Mouse (Mus musculus) kidney, embryonic 14.5 days (tissue): ENCODE measurements around the gene Slc43a3. TPM values are rescaled to one million over a fixed set of nuclear protein-coding genes. Genes with fewer than 3 reads are reported as not detected.

Source experiments
- ATAC-seq: fragments of 200-750 bp; cut with Nextera tagmentation; 2 replicates; pipeline ENCODE4 v1.8.0; 2017; ENCODE audit warnings: moderate number of reproducible peaks, mild to moderate bottlenecking, moderate TSS enrichment, moderate library complexity; ENCODE audit not compliant: low FRiP score, low TSS enrichment
- H3K27ac ChIP-seq: fragments of 300-500 bp; sonication (generic); 2 replicates; pipeline ENCODE4 v1.5.1; 2014; ENCODE audit warnings: low read depth, mild to moderate bottlenecking, low read length, moderate library complexity, mixed read lengths
- H3K27me3 ChIP-seq: fragments of 300-500 bp; sonication (generic); 2 replicates; pipeline ENCODE4 v1.6.1; 2014; ENCODE audit warnings: mild to moderate bottlenecking, low read length; ENCODE audit not compliant: control insufficient read depth, insufficient read depth
- H3K36me3 ChIP-seq: fragments of 300-500 bp; sonication (generic); 2 replicates; pipeline ENCODE4 v1.6.1; 2014; ENCODE audit warnings: low read length, mixed read lengths; ENCODE audit not compliant: control insufficient read depth, insufficient read depth
- H3K4me1 ChIP-seq: fragments of 300-500 bp; sonication (generic); 2 replicates; pipeline ENCODE4 v1.6.1; 2014; ENCODE audit warnings: low read length, mixed read lengths; ENCODE audit not compliant: control insufficient read depth, insufficient read depth
- H3K4me2 ChIP-seq: fragments of 300-500 bp; sonication (generic); replicated peaks from 2 replicates; pipeline ENCODE4 v1.6.1; 2014; ENCODE audit warnings: low read depth, mild to moderate bottlenecking, low read length
- H3K4me3 ChIP-seq: fragments of 300-500 bp; sonication (generic); 2 replicates; pipeline ENCODE4 v1.5.1; 2014; ENCODE audit warnings: mild to moderate bottlenecking, low read length
- H3K9ac ChIP-seq: fragments of 300-500 bp; sonication (generic); 2 replicates; pipeline ENCODE4 v1.6.1; 2014; ENCODE audit warnings: low read depth, mild to moderate bottlenecking, low read length, moderate library complexity
- H3K9me3 ChIP-seq: fragments of 300-500 bp; sonication (generic); 2 replicates; pipeline ENCODE4 v1.6.1; 2016; ENCODE audit warnings: low read length; ENCODE audit not compliant: control insufficient read depth
- WGBS: fragments of 180-500 bp; shearing (Covaris S2); extraction: QIAGEN DNeasy Blood & Tissue Kit; methylation state at CpG from one replicate; pipeline ENCODE4 v1.1.7; 2014; 5-methylcytosine and 5-hydroxymethylcytosine counted together
- polyA plus RNA-seq: library from polyadenylated mRNA; unstranded; fragments of >200 nt; fragmentation: Nextera tagmentation; extraction: Ambion mirVana; gene quantifications from 2 replicates; pipeline ENCODE4 v1.2.1, GENCODE M21; 2014

The Slc43a3 gene
- polyA plus RNA-seq, 1 experiment from 2014 or later, result 53.7 TPM

DNA sequence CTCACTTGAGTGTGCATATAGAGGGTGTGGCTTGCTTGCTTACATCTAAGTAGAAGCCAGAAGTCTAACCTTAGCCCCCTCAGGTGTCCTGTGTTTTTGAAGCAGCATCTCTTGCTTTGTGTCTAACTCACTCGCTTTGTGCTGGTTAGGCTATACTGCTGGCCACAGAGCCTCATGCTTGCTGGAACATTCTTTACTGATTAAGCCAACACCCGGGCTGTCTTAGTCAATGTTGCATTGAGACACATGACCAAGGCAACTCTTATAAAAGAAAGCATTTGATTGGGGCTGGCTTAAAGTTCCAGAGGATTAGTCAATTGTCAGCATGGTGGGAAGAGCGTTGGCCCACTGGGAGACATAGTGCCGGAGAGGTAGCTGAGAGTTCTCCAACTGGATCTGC is 5.4 kb downstream of the Slc43a3 start:
- H3K9me3 ChIP-seq, result no peaks in the 10 kb centered on the region
- ATAC-seq, result no peak
- no peak overlapping the region for H3K4me2 ChIP-seq
- no peak overlapping the region for H3K9ac ChIP-seq
- H3K27me3 ChIP-seq, result no peaks in the 10 kb centered on the region
- WGBS, result 95% methylated on average over 4 of the region's 4 CpGs
- peaks cover 3% of the 10 kb centered on the region; the same call in 1 of the 2 replicates for H3K4me1 ChIP-seq
- no peak overlapping the region for H3K27ac ChIP-seq
- no peak overlapping the region for H3K4me3 ChIP-seq
- peaks cover 28% of the 10 kb centered on the region; the same call in 1 of the 2 replicates for H3K36me3 ChIP-seq

GRCm38 (mm10) chr2:84947154-84947771 is 10.9 kb downstream of the Slc43a3 start:
- Histone ChIP-seq H3K4me3 (no peak overlapping the region), H3K4me1 (no peaks in the 10 kb centered on the region), H3K27ac (no peak overlapping the region), H3K27me3 (no peaks in the 10 kb centered on the region), H3K9ac (no peak overlapping the region), H3K36me3 (peaks cover 70% of the 10 kb centered on the region), H3K4me2 (no peak overlapping the region), H3K9me3 (no peaks in the 10 kb centered on the region)
- WGBS, result 86% methylated on average over 3 of the region's 3 CpGs
- no peak for ATAC-seq

DNA sequence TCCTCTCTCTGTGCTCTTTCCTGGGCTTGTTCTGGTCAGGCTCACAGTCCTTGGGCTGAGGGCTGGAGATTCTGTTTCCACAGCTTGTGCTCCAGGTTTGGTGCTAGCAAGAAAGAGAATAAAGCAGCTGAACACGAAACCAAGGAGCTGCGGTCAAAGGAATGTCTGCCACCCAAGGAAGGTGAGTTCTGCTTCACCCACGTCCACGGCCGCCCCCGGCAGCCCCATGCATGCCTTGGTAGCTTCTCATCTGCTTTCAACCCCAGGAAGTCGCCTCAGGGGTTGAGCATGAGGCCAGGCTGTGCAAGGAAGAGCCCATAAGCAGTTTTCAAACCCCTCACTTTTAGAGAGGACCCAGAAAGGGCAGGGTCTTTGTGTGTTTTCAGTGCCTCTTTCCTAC is 11.9 kb downstream of the Slc43a3 start:
- H3K36me3 ChIP-seq, result peaks cover 77% of the 10 kb centered on the region

DNA sequence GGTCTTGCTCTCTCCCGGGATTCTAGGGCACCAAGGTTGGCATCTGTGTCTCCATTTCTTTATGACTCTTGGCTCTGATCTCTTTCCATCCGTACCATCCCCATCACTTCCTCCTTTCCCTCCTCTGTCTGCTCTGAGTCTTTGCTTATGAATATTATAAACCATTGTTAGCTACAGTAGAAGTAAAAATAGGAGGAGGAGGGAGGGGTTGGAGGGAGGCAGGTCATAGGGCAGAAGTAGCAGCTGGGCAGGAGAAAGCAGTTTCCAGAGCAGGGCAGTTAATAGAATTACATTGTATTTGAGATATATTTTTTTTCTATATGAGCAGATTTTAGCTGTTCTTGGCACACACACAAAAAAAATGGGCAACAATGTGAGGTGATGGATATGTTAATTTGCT is 12.3 kb downstream of the Slc43a3 start:
- no peaks in the 10 kb centered on the region for H3K9me3 ChIP-seq
- 95% methylated on average over 2 of the region's 2 CpGs for WGBS
- H3K4me1 ChIP-seq, result no peaks in the 10 kb centered on the region
- no peak overlapping the region for H3K4me3 ChIP-seq
- no peak overlapping the region for H3K4me2 ChIP-seq
- no peak for ATAC-seq
- H3K9ac ChIP-seq, result no peak overlapping the region
- H3K27me3 ChIP-seq, result no peaks in the 10 kb centered on the region
- H3K36me3 ChIP-seq, result peaks cover 81% of the 10 kb centered on the region
- no peak overlapping the region for H3K27ac ChIP-seq

More for the DNA sequence above, 11.9 kb downstream of the Slc43a3 start:
- Histone ChIP-seq H3K9ac (no peak overlapping the region), H3K4me3 (no peak overlapping the region), H3K4me1 (no peaks in the 10 kb centered on the region), H3K9me3 (no peaks in the 10 kb centered on the region), H3K27ac (no peak overlapping the region), H3K4me2 (no peak overlapping the region), H3K27me3 (no peaks in the 10 kb centered on the region)
- no peak for ATAC-seq
- 93% methylated on average over 7 of the region's 7 CpGs for WGBS

- Histone ChIP-seq H3K4me1 (no peaks in the 10 kb centered on the region), H3K36me3 (peaks cover 81% of the 10 kb centered on the region), H3K9ac (no peak overlapping the region), H3K4me2 (no peak overlapping the region), H3K27ac (no peak overlapping the region), H3K4me3 (no peak overlapping the region), H3K27me3 (no peaks in the 10 kb centered on the region), H3K9me3 (no peaks in the 10 kb centered on the region)
- WGBS, result 95% methylated on average over 8 of the region's 8 CpGs
- ATAC-seq, result no peak
Measured at GRCm38 (mm10) chr2:84951027-84951426, 14.6 kb downstream of the Slc43a3 start.

DNA sequence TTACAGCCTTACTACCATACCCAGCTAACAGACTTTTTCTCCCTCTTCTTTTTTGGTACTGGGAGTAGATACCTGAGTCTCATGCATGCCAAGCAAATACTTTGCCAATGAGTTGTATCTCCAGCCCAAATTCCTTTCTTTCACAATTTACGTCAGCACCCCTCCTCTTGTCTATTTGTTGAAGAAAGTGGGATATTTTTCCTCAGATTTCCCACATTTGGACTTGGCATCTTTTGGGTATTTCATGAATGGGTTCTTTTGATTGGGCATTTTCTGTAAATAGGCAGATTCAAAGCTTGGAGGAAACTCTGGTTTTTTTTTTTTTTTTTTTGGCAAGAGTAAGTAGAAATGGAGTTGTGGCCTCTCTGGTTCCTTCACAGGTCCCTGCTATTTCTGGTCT is 15.9 kb downstream of the Slc43a3 start:
- Histone ChIP-seq H3K4me1 (no peaks in the 10 kb centered on the region), H3K9ac (no peak overlapping the region), H3K36me3 (peaks cover 76% of the 10 kb centered on the region), H3K9me3 (no peaks in the 10 kb centered on the region), H3K27me3 (no peaks in the 10 kb centered on the region), H3K4me2 (no peak overlapping the region), H3K27ac (no peak overlapping the region), H3K4me3 (no peak overlapping the region)
- no peak for ATAC-seq
- WGBS, result 97% methylated on average over 1 of the region's 1 CpGs

DNA sequence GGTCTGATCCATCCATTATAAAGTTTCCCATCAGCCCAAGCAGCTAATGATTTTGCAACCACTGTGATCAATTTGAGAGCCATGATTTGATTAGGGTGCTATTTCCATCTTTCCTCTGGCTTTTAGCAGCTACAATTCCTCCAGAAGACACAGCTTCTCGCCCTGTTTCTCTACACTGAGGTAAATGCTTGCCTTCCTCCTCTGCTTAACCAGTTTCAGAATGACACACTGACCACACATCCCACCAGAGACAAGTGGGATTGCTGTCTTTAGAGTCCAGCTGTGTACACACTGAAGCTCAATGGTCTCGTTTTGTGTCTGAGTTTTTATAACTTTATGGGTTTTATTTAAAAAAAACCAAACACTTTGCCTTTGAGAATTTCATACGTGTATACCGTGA is 16.3 kb downstream of the Slc43a3 start:
- Histone ChIP-seq H3K27ac (no peak overlapping the region), H3K36me3 (peaks cover 75% of the 10 kb centered on the region), H3K27me3 (no peaks in the 10 kb centered on the region), H3K9ac (no peak overlapping the region), H3K4me2 (no peak overlapping the region), H3K9me3 (no peaks in the 10 kb centered on the region), H3K4me3 (no peak overlapping the region), H3K4me1 (no peaks in the 10 kb centered on the region)
- no peak for ATAC-seq
- WGBS, result 81% methylated on average over 4 of the region's 4 CpGs

DNA sequence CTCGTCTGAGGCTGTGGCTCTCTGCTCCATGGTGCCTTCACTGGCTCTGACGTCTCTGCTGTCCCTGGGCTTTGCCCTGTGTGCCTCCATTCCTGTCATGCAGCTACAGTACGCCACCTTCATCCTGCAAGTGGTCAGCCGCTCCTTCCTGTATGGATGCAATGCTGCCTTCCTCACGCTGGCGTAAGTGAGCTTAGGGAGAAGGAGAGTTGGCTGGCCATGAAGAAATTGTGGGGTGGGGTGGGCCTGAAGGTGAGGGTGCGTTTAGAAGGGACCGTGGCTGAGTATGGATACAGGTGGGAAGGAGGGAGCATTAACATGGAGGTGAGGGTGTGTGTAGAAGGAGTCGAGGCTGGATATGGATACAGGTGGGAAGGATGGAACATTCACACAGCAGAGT is 19.1 kb downstream of the Slc43a3 start:
- Histone ChIP-seq H3K9me3 (no peaks in the 10 kb centered on the region), H3K4me1 (no peaks in the 10 kb centered on the region), H3K36me3 (peaks cover 54% of the 10 kb centered on the region), H3K9ac (no peak overlapping the region), H3K4me3 (no peak overlapping the region), H3K4me2 (no peak overlapping the region), H3K27me3 (no peaks in the 10 kb centered on the region), H3K27ac (no peak overlapping the region)
- ATAC-seq, result no peak
- WGBS, result 90% methylated on average over 9 of the region's 9 CpGs

- no peaks in the 10 kb centered on the region for H3K9me3 ChIP-seq
- no peaks in the 10 kb centered on the region for H3K4me1 ChIP-seq
- ATAC-seq, result 0 out of 2 replicates have a peak, but pooled peaks have one; percentile 68
- H3K4me2 ChIP-seq, result no peak overlapping the region
- WGBS, result 60% methylated on average over 5 of the region's 5 CpGs
- no peak overlapping the region for H3K4me3 ChIP-seq
- no peaks in the 10 kb centered on the region for H3K27me3 ChIP-seq
- H3K27ac ChIP-seq, result no peak overlapping the region
- no peak overlapping the region for H3K9ac ChIP-seq
- peaks cover 47% of the 10 kb centered on the region; the same call in 1 of the 2 replicates for H3K36me3 ChIP-seq
Measured at GRCm38 (mm10) chr2:84956274-84956673, 19.9 kb downstream of the Slc43a3 start.
